Mouse (Mus musculus) 3T3-L1 (cell line): Measurements from ENCODE around the gene Gpm6b.
A peak's percentile ranks its signal among the peaks of the same experiment; 100 is the strongest.

Experiments
- DNase-seq: peaks from one replicate; pipeline ENCODE4 v3.0.0-alpha.2; 2015; ENCODE audit warnings: low read depth, low spot score

The Gpm6b gene

GRCm38 (mm10) chrX:166238831-166239460 lies at the start of gene Gpm6b:
TSS of gene Gpm6b (plus strand) at chrX:166238911.
- DNase-seq: no peak

GRCm38 (mm10) chrX:166196327-166196726 lies 42.4 kb upstream of the Gpm6b start:
- DNase-seq: no peak

GRCm38 (mm10) chrX:166198266-166198665 lies 40.4 kb upstream of the Gpm6b start:
- DNase-seq: no peak

GRCm38 (mm10) chrX:166199812-166200211 lies 38.9 kb upstream of the Gpm6b start:
- no peak for DNase-seq

GRCm38 (mm10) chrX:166214576-166214975 lies 24.1 kb upstream of the Gpm6b start:
- DNase-seq: no peak

GRCm38 (mm10) chrX:166216248-166216647 lies 22.5 kb upstream of the Gpm6b start:
- DNase-seq: no peak

GRCm38 (mm10) chrX:166216720-166217119 lies 22.0 kb upstream of the Gpm6b start:
- no peak for DNase-seq

- DNase-seq: no peak
Observed at GRCm38 (mm10) chrX:166219331-166219730, 19.4 kb upstream of the Gpm6b start.

- DNase-seq: no peak
Observed at GRCm38 (mm10) chrX:166226856-166227255, 11.9 kb upstream of the Gpm6b start.

- peak; percentile 8 for DNase-seq
Observed at GRCm38 (mm10) chrX:166229750-166230149, 9.0 kb upstream of the Gpm6b start.

- DNase-seq: no peak
Observed at GRCm38 (mm10) chrX:166230515-166231267, 8.0 kb upstream of the Gpm6b start.

GRCm38 (mm10) chrX:166236131-166236530 lies 2.6 kb upstream of the Gpm6b start:
- peak; percentile 82 for DNase-seq

- DNase-seq: no peak
Observed at GRCm38 (mm10) chrX:166239520-166239919, 809 bp downstream of the Gpm6b start.

GRCm38 (mm10) chrX:166240751-166241150 lies 2.0 kb downstream of the Gpm6b start:
- DNase-seq: no peak

GRCm38 (mm10) chrX:166243261-166243885 lies 4.7 kb downstream of the Gpm6b start:
- no peak for DNase-seq

GRCm38 (mm10) chrX:166271489-166271888 lies 32.8 kb downstream of the Gpm6b start:
- no peak for DNase-seq

GRCm38 (mm10) chrX:166272646-166273045 lies 33.9 kb downstream of the Gpm6b start:
- DNase-seq: no peak

GRCm38 (mm10) chrX:166279861-166280260 lies 41.1 kb downstream of the Gpm6b start:
- no peak for DNase-seq

GRCm38 (mm10) chrX:166286760-166287483 lies 48.2 kb downstream of the Gpm6b start:
- no peak for DNase-seq

GRCm38 (mm10) chrX:166291266-166291665 lies 52.6 kb downstream of the Gpm6b start:
- DNase-seq: no peak

GRCm38 (mm10) chrX:166293465-166293864 lies 54.8 kb downstream of the Gpm6b start:
- peak; percentile 5 for DNase-seq

GRCm38 (mm10) chrX:166302791-166303190 lies 64.1 kb downstream of the Gpm6b start:
- no peak for DNase-seq
